Mouse (Mus musculus): ENCODE results near the gene Npas2. TPM values are rescaled to one million over a fixed set of nuclear protein-coding genes. Genes with fewer than 3 reads are reported as not detected.

Npas2 gene
- polyA plus RNA-seq, 1 experiment from 2014 or later, result 0.92 TPM

GRCm38 (mm10) chr1:39298294-39298693, 104.8 kb downstream of the Npas2 start:
- Histone ChIP-seq H3K36me3 (no peaks in the 10 kb centered on the region), H3K9me3 (replicated peaks) (no peaks in the 10 kb centered on the region), H3K9ac (no peak overlapping the region), H3K4me2 (no peak overlapping the region), H3K27me3 (no peaks in the 10 kb centered on the region), H3K4me1 (0 out of 2 replicates have a peak, but pooled peaks cover 4% of the 10 kb centered on the region), H3K27ac (no peak overlapping the region), H3K4me3 (replicated peaks) (no peak overlapping the region)
- WGBS, result 93% methylated on average over 9 of the region's 9 CpGs
- ATAC-seq (replicated peaks; ENCODE audit: low FRiP score), result no peak

GRCm38 (mm10) chr1:39300243-39300642, 106.7 kb downstream of the Npas2 start:
- H3K9me3 ChIP-seq (replicated peaks), result no peaks in the 10 kb centered on the region
- WGBS, result 90% methylated on average over 9 of the region's 9 CpGs
- no peak overlapping the region for H3K27ac ChIP-seq
- no peaks in the 10 kb centered on the region for H3K36me3 ChIP-seq
- no peak for ATAC-seq (replicated peaks; ENCODE audit: low FRiP score)
- no peak overlapping the region for H3K4me2 ChIP-seq
- H3K4me3 ChIP-seq (replicated peaks), result no peak overlapping the region
- 0 out of 2 replicates have a peak, but pooled peaks cover 6% of the 10 kb centered on the region for H3K4me1 ChIP-seq
- no peaks in the 10 kb centered on the region for H3K27me3 ChIP-seq
- H3K9ac ChIP-seq, result no peak overlapping the region

GRCm38 (mm10) chr1:39300676-39301075, 107.1 kb downstream of the Npas2 start:
- ATAC-seq (replicated peaks; ENCODE audit: low FRiP score), result no peak
- no peak overlapping the region for H3K4me3 ChIP-seq (replicated peaks)
- H3K9me3 ChIP-seq (replicated peaks), result no peaks in the 10 kb centered on the region
- H3K4me2 ChIP-seq, result no peak overlapping the region
- H3K27ac ChIP-seq, result no peak overlapping the region
- H3K36me3 ChIP-seq, result no peaks in the 10 kb centered on the region
- WGBS, result 74% methylated on average over 6 of the region's 6 CpGs
- H3K4me1 ChIP-seq, result 0 out of 2 replicates have a peak, but pooled peaks cover 6% of the 10 kb centered on the region
- no peaks in the 10 kb centered on the region for H3K27me3 ChIP-seq
- no peak overlapping the region for H3K9ac ChIP-seq

GRCm38 (mm10) chr1:39302246-39302645, 108.7 kb downstream of the Npas2 start:
- Histone ChIP-seq H3K27me3 (no peaks in the 10 kb centered on the region), H3K4me1 (0 out of 2 replicates have a peak, but pooled peaks cover 6% of the 10 kb centered on the region), H3K9ac (no peak overlapping the region), H3K27ac (no peak overlapping the region), H3K36me3 (no peaks in the 10 kb centered on the region), H3K4me2 (no peak overlapping the region), H3K9me3 (replicated peaks) (no peaks in the 10 kb centered on the region), H3K4me3 (replicated peaks) (no peak overlapping the region)
- no peak for ATAC-seq (replicated peaks; ENCODE audit: low FRiP score)
- WGBS, result 90% methylated on average over 7 of the region's 7 CpGs

- Histone ChIP-seq H3K4me3 (replicated peaks) (no peak overlapping the region), H3K27ac (no peak overlapping the region)
These were observed 109.6 kb downstream of the Npas2 start for GRCm38 (mm10) chr1:39303054-39303649.

GRCm38 (mm10) chr1:39307291-39307690, 113.8 kb downstream of the Npas2 start:
- 0 out of 2 replicates have a peak, but pooled peaks cover 6% of the 10 kb centered on the region for H3K4me1 ChIP-seq
- no peak overlapping the region for H3K4me3 ChIP-seq (replicated peaks)
- H3K9me3 ChIP-seq (replicated peaks), result no peaks in the 10 kb centered on the region
- H3K9ac ChIP-seq, result no peak overlapping the region
- H3K4me2 ChIP-seq, result no peak overlapping the region
- H3K27me3 ChIP-seq, result no peaks in the 10 kb centered on the region
- H3K36me3 ChIP-seq, result no peaks in the 10 kb centered on the region
- H3K27ac ChIP-seq, result no peak overlapping the region
- ATAC-seq (replicated peaks; ENCODE audit: low FRiP score), result no peak

More at GRCm38 (mm10) chr1:39303054-39303649, 109.6 kb downstream of the Npas2 start:
- Histone ChIP-seq H3K9me3 (replicated peaks) (no peaks in the 10 kb centered on the region), H3K27me3 (no peaks in the 10 kb centered on the region), H3K4me2 (no peak overlapping the region), H3K4me1 (0 out of 2 replicates have a peak, but pooled peaks cover 6% of the 10 kb centered on the region), H3K36me3 (no peaks in the 10 kb centered on the region), H3K9ac (no peak overlapping the region)
- WGBS, result 33% methylated on average over 4 of the region's 4 CpGs
- peak; percentile 54; the same call in 1 of the 2 replicates for ATAC-seq (replicated peaks; ENCODE audit: low FRiP score)

- Histone ChIP-seq H3K9ac (no peak overlapping the region), H3K36me3 (no peaks in the 10 kb centered on the region), H3K4me2 (no peak overlapping the region), H3K27ac (no peak overlapping the region), H3K4me3 (replicated peaks) (no peak overlapping the region), H3K4me1 (0 out of 2 replicates have a peak, but pooled peaks cover 6% of the 10 kb centered on the region), H3K27me3 (no peaks in the 10 kb centered on the region), H3K9me3 (replicated peaks) (no peaks in the 10 kb centered on the region)
- ATAC-seq (replicated peaks; ENCODE audit: low FRiP score), result no peak
- 100% methylated on average over 2 of the region's 2 CpGs for WGBS
These were observed 114.4 kb downstream of the Npas2 start for GRCm38 (mm10) chr1:39307971-39308370.

- Histone ChIP-seq H3K4me1 (0 out of 2 replicates have a peak, but pooled peaks cover 3% of the 10 kb centered on the region), H3K4me3 (replicated peaks) (no peak overlapping the region), H3K9me3 (replicated peaks) (no peaks in the 10 kb centered on the region), H3K9ac (no peak overlapping the region), H3K4me2 (no peak overlapping the region), H3K27ac (no peak overlapping the region), H3K36me3 (no peaks in the 10 kb centered on the region), H3K27me3 (no peaks in the 10 kb centered on the region)
- WGBS, result 81% methylated on average over 7 of the region's 7 CpGs
- ATAC-seq (replicated peaks; ENCODE audit: low FRiP score), result no peak
These were observed 116.0 kb downstream of the Npas2 start for GRCm38 (mm10) chr1:39309548-39309947.

GRCm38 (mm10) chr1:39312345-39312967, 118.9 kb downstream of the Npas2 start:
- H3K27ac ChIP-seq, result no peak overlapping the region
- no peaks in the 10 kb centered on the region for H3K36me3 ChIP-seq
- no peaks in the 10 kb centered on the region for H3K27me3 ChIP-seq
- H3K4me2 ChIP-seq, result no peak overlapping the region
- 0 out of 2 replicates have a peak, but pooled peaks cover 3% of the 10 kb centered on the region for H3K4me1 ChIP-seq
- H3K4me3 ChIP-seq (replicated peaks), result no peak overlapping the region
- H3K9me3 ChIP-seq (replicated peaks), result no peaks in the 10 kb centered on the region
- 63% methylated on average over 25 of the region's 25 CpGs for WGBS
- no peak overlapping the region for H3K9ac ChIP-seq
- ATAC-seq (replicated peaks; ENCODE audit: low FRiP score), result no peak

GRCm38 (mm10) chr1:39313352-39314245, 120.1 kb downstream of the Npas2 start:
- H3K9me3 ChIP-seq (replicated peaks), result no peaks in the 10 kb centered on the region
- 66% methylated on average over 10 of the region's 10 CpGs for WGBS
- H3K36me3 ChIP-seq, result no peaks in the 10 kb centered on the region
- no peak for ATAC-seq (replicated peaks; ENCODE audit: low FRiP score)
- H3K4me2 ChIP-seq, result no peak overlapping the region
- no peak overlapping the region for H3K27ac ChIP-seq
- H3K4me3 ChIP-seq (replicated peaks), result no peak overlapping the region
- H3K27me3 ChIP-seq, result no peaks in the 10 kb centered on the region
- H3K4me1 ChIP-seq, result 0 out of 2 replicates have a peak, but pooled peaks cover 9% of the 10 kb centered on the region
- no peak overlapping the region for H3K9ac ChIP-seq

GRCm38 (mm10) chr1:39317935-39318334, 124.4 kb downstream of the Npas2 start:
- no peak overlapping the region for H3K9ac ChIP-seq
- no peak overlapping the region for H3K4me2 ChIP-seq
- no peaks in the 10 kb centered on the region for H3K27me3 ChIP-seq
- H3K4me1 ChIP-seq, result 0 out of 2 replicates have a peak, but pooled peaks cover 9% of the 10 kb centered on the region
- ATAC-seq (replicated peaks; ENCODE audit: low FRiP score), result no peak
- no peak overlapping the region for H3K4me3 ChIP-seq (replicated peaks)
- WGBS, result 79% methylated on average over 2 of the region's 2 CpGs
- no peaks in the 10 kb centered on the region for H3K36me3 ChIP-seq
- no peak overlapping the region for H3K27ac ChIP-seq
- no peaks in the 10 kb centered on the region for H3K9me3 ChIP-seq (replicated peaks)

- ATAC-seq (replicated peaks; ENCODE audit: low FRiP score), result no peak
- no peak overlapping the region for H3K9ac ChIP-seq
- H3K9me3 ChIP-seq (replicated peaks), result no peaks in the 10 kb centered on the region
- H3K4me3 ChIP-seq (replicated peaks), result no peak overlapping the region
- WGBS, result 79% methylated on average over 7 of the region's 7 CpGs
- H3K27ac ChIP-seq, result no peak overlapping the region
- no peaks in the 10 kb centered on the region for H3K36me3 ChIP-seq
- H3K4me1 ChIP-seq, result 0 out of 2 replicates have a peak, but pooled peaks cover 6% of the 10 kb centered on the region
- H3K4me2 ChIP-seq, result no peak overlapping the region
- H3K27me3 ChIP-seq, result no peaks in the 10 kb centered on the region
These were observed 125.3 kb downstream of the Npas2 start for GRCm38 (mm10) chr1:39318870-39319269.

Data from kidney, embryonic 15.5 days (tissue).